Mouse (Mus musculus) naive thymus-derived CD4-positive, alpha-beta T cell, adult 2 months (primary cell): ENCODE results near the gene Gas1.

Experiments used
- DNase-seq: peaks from one replicate; pipeline ENCODE4 v3.0.0-alpha.2; 2011; ENCODE audit warnings: low read depth

Gene Gas1

DNA sequence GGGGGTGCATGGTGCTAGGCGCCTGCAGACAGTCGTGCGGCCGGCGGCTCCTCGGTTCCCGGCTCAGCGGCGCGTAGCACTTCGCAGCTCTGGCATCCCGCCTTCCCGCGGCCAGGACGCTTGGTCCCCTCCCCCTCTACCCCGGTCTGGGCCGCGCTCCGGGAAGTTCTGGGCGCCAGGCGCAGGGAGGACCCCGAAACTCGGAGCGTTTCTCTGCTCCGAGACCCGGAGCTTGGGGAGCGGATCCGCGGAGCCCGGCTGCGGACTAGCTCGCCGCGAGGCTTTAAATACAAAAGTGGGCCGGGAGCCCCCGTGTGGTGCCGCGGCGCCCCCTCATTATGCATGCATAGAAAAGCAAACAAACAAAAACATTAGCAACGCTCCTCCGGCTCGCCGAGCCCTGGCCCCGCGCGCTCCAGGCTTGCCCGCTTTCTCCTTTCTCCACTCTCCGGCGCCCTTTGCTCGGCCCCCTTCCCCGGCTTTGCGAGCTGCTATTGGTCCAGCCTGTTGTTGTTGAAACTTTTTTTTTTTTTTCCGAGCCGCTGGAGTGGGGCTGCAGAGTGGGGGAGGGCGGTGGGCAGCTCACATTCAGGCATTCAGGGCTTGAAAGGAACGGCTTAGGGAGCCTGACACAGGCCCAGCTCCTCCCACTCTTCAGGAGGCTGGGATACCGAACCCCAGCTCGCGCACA lies at the start of gene Gas1:
TSS of gene Gas1 (minus strand) at position 260 of the 691 bp plus-strand sequence.
- DNase-seq: no peak

DNA sequence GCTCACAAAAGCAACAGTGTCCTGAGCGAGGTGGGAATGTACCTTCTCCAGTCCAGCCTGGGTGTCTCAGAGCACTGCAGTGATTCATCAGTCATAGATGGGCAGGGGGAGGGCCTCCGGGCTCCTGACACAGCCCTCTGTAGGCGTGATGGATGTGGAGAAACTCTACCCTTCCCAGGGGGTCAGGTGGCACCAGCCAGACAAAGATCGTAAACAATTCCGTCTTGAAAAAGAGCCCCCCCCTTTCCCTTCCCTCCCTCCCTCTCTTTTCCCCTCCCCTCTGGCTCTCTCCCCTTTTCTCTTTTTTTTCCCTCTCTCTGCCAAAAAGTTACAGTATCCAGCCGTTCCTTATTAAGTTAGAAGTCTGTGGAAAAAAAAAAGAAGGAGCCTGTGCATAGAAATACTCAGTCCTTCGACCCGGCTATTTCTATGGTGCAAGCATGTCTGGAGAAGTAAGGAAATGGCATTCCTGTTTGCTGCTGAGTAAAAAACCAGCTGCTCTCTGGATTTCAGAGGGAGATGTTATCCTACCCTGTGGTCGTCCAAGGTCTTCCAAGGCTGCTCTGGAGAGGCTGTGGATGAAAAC lies 49.2 kb upstream of the Gas1 start:
- no peak for DNase-seq

DNA sequence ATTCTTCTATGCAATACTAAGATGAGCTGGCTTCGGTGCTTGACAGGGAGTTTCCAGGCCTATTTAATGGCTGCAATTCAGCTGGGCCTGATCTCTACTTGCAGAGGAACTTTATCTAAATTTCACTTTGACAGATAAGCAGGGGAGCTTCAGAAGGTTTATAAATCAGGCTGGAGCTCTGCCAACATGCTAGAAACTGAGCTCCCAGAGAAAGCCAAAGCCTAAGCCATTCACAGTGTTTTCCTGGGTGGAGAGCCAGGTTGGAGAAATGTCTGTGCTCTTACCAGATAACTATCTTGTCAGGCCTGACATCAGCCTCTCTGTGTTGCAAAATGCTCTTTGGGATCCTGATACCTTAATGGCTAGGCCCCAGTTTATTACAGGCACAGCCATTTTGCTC lies 48.6 kb upstream of the Gas1 start:
- no peak for DNase-seq

DNA sequence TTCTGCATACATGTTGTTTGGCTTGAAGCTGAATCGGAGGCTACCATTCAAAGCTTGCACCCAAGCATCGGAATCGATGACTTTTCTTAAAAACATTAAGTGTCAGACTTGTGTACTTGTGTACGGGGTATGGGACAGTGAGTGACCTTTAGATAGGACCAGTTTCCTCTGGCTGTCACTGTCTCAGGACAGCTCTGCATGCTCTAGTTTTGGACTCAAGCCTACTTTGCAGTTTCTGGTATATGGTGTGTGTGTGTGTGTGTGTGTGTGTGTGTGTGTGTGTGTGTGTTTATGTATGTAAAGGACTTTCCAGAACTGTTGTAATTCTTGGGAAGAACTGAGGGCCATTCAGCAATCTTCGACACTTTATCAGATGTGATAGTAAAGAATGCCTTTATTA lies 48.1 kb upstream of the Gas1 start:
- no peak for DNase-seq

DNA sequence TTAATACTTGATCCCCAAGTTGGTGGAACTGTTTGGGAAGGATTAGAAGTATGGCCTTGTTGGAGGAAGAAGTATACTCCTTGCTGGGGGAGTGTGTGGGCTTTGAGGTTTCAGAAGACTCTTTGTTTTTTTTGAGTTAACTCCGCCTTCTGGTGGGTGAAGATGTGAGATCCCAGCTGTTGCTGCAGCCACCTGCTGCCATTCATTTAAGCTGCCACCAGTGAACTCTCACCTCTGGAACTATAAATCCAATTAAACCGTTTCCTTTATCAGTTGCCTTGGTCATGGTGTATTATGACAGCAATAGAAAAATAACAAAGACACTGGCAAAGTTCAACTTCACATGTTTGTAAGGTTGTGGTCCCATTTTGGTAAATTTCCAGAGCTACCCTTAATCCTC lies 46.6 kb upstream of the Gas1 start:
- DNase-seq: no peak

DNA sequence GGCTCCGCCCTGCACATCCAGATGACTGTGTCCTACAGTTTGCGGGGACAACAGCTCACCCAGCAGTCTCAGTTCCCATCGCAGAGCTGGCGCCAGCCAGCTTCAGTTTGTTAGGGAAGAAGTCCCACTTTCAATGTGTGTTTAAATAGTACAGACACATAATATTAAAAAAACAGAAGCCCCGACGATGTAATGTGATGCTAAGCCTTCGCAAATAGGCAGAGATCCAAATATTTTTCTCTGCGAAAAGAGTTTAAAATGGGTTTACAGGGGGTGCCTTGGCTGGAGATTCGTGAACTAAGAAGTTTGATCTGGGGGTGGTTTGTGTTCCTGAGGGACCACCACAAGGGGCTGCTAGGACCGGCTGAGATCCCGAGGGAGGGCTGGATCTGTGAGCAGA lies 45.2 kb upstream of the Gas1 start:
- DNase-seq: no peak

DNA sequence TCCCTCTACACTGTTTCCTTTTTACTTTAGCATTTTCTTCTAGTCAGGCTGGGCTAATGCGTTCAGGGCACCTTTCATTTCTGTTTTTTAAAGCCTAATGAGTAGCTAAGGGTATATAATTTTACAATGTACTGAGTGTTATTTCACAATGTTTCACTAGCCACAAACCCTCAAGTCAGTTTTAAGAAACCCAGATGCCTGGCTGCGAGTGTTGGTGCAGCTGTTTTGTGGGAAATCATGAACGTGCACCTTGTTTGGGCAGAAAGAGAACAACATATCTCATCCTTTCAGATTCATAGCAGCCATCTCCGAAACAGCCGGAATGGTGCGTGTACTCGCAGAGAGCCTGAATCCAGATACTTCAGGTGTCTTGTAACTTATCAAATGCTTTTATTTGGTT lies 36.7 kb upstream of the Gas1 start:
- no peak for DNase-seq

DNA sequence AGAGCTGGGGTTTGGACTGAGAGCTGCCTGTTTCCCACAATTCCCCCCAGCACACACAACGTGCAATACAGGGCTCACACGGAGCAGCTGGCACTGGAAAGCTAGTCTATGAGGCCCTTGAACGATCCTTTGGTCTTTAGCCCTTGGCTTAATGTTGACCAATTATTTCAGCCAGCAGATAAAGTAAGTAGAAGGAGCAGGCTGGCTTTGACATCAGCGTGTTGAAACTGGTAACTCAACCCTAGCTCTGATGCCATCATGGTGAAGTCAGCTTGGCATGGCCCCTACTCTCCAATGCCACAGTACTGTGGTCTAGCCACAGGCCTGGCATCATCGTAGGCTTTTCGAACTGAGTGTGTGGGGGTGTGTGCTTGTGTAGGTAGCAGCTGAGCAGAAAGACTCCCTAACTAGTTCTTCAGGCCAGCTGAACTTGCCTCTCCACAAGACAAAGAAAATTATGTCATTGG lies 30.0 kb upstream of the Gas1 start:
- no peak for DNase-seq

DNA sequence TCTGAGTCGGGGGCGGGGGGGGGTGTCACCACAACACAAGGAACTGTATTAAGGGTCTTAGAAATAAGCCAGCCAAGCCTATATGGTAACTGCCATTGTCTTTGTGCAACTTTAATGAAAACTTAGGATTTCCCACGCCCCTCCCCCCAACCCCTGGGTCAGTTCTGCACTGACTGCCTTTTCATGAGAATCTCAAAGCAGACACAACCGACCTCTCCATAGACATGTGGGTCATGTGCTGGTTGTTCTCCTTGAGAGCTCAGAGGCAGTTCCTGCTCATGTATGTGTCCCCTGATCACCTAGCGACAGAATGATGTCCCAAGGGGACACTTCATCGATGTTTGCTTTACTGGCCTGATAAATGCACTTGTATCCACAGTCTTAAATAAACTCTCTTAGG lies 27.6 kb upstream of the Gas1 start:
- no peak for DNase-seq

DNA sequence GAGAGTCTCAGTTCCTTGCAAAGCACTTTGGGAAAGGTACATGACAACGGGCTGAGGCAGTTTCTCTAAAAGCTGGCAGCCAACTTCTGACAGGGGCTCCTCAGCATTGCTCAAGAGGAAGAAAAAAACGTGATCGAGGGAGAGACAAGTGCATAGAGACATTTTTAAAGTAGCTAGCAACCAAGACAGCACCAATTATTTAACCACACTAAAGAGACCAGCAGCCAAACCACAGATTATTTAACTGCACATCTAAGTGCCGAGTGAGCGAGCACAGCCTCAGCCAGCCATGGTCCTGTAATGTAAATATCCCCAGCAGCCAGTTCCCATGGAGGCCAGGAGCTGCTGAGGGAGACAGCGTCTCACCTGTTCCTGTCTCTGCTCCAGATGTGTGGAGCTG lies 16.1 kb upstream of the Gas1 start:
- DNase-seq: no peak

DNA sequence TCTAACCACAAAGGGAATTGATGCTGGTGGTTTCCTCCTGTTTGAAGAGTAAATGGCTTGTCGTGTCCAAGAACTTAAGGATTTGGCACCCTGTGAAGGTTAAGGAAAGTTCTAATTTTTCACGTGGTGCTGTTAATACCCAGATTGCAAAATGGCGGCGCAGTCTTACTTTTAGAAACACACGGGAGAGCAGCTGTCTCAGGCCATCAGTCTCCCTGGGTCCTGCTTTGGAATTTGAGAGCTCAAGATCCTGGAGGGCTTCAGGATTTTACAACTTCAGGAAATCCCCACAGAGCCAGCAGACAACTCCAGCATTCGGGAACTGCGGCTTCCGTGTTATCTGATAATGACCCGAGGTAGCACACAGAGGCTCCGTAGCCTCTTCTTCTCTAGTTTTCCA lies 12.8 kb upstream of the Gas1 start:
- no peak for DNase-seq

DNA sequence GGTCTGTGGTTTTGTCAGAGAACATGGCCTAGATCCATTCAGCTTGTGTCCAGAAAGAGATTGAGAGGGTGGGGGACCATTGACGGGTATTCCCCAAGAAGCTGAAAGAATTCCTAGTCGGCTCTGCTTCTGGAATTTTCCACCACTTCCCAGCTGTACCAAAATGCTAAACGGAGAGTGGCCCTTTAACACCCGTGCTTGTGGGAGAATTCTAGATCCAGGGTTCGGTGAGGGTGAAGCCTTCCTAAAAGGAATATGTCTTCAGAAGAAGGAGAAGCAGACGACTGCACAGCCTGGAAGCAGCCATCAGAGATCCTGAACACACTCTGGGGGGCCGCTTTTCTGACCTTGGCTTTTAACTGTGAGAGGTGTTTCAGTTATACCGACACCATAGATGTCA lies 11.8 kb upstream of the Gas1 start:
- no peak for DNase-seq

DNA sequence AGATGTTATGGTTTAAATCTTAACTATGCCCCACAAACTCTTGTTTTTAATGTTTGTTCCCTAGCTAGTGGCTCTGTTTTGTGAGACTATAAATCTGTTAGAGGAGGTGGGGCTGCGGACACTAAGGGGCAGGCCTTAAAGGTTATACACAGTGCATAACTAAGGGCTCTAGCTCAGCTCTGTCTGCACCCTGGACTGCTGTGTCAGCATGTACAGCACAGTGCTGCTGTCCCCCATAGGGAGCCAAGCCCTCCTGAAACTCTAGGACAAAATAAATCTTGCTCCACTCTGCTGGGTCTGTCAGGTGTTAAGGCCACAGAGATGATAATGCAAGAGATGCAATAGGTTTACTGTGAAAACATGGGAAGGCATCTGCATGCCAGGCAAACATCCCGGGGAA lies 10.1 kb upstream of the Gas1 start:
- no peak for DNase-seq

DNA sequence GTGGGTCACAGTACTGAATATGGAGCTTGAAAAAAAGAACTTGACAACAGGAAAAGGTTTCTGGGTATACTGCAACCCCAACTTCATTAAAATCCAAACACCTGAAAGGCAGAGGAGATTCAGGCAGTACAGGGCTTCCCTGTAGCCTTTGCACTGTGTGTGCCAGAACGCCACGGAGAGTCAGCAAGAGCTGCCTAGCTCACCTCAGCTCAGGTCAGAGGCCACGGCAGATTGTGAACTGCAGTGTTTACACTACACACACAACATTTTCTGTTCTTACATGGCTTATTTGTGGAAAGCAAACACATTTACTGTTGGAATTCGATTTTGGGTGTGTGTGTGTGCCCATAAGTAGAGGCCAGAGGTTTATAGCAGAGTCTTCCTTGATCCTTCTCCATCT lies 5.2 kb upstream of the Gas1 start:
- no peak for DNase-seq

DNA sequence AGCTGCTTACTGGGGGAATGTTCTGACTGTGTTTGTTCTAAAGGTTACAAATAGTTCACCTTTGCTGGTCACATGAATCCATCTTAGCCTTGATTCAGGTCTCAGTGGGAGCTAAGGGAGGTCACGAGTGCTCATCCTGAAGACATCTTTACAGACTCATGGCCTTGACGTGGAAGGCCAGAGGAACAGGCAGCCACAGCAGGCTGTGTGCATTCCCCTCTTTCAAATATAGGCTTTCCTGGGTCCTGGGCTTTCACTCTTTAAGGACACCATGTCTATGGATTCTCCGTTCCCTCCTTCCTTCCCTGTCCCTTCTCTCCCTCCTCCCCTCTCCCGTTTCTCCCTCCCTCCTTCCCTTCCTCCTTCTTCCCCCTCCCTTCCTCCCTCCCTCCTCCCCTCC lies 2.5 kb upstream of the Gas1 start:
- no peak for DNase-seq

DNA sequence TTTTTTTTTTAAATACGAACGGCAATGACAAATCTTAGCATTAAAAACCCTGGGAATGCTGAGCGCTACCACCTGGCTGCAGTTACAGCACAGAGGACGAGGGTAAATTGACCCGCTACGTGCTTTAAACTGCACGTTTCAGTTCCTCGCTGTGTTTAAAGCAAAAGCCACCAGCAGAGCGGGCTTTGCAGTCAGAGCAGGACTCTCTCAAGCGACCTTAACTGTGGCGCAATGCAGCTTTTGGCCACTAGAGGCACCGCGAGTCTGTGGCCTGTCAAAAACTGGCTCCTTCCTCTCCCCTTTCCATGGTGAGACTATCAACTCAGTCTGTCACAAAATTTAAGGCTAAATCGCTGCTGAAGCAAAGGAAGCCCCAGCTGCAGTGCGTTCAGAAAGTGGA lies 1.3 kb upstream of the Gas1 start:
- DNase-seq: no peak

DNA sequence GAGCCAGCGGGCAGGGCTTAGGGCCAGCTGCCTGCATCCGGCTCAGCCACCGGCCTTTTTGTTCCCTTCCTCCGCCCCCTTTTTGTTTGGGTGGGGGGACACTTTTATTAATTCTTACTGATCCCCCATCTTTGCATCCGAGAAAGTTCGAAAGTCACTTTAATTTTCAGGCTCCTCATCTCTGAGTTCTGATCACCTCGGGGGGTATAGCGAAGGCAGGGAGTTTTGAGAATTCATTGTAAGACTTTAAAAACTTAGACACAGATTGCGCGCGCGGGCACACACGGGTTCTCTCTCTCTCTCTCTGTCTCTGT lies 589 bp upstream of the Gas1 start:
- no peak for DNase-seq

DNA sequence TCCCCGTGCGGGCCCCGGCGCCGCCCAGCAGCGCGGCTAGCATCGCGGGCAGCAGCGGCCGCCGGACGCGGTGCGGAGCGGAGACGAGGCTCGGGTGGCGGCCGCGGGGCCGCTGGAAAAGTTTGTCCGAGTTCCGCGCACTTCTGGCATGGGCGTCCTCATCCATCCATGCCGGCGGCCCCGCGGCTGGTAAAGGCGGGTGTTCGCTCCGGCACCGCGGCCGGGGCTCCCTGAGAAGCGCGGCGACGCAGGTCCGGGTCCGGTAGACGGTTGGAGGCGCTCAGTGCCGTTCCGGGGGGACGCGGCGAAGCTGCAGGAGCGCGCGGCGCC lies 424 bp downstream of the Gas1 start:
- no peak for DNase-seq

DNA sequence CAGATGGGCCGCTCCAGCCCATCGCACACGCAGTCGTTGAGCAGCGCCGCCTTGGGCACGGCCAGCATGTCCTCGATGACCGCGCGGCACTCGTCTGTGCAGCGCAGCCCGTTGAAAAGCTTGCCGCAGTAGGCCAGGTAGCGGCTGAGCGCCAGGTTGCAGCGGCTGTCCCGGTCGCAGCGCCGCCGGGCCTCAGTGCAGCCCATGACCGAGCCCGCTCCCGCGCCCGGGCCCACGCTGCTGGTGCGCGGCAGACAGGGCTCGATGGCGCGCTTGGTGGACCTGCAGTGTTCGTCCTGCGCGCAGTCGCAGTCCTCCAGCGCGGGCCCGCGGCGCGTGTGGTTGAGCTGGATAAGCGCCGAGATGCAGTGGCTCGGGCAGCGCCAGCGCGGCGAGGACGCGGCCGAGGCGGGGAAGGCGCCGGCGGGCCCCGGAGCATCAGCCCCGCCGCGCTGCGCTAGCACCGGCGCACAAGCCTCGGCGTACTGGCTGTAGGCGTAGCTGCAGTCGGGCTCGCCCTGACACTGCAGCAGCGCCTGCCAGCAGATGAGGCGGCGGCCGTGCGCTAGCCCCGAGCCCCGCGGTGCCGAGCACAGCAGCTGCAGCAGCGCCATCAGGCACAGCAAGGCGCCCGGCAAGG lies 909 bp downstream of the Gas1 start:
- no peak for DNase-seq

DNA sequence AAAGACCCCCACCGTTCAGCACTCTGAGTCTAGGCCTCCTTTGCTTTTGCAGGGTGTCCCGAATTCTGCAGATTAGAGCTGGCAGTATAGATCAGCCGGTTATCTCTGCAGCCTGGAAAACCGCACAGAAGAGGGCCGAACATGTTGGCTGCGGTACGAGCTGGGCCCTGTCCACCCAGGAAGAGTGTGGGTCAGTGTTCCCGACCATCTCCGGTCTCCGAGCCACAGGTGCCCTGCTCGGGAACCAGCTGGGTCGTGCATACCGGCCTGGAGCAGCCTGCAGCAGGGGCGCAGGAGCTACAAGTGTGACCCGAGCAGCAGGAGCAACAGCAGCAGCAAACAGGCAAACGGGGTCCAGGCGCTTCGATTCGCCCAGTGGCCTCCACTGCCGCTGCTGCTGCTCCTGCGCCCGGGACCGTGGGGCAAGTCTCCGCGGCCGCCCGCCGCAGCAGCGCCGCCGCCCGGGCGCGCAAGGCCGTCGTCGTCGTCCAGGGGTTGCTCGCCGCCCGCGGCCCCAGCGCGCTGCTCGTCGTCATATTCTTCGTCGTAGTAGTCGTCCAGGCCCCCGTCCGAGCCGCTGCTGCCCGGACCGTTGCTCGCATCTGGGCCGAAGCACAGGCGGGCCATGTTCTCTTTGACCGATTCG lies 1.6 kb downstream of the Gas1 start:
- no peak for DNase-seq

DNA sequence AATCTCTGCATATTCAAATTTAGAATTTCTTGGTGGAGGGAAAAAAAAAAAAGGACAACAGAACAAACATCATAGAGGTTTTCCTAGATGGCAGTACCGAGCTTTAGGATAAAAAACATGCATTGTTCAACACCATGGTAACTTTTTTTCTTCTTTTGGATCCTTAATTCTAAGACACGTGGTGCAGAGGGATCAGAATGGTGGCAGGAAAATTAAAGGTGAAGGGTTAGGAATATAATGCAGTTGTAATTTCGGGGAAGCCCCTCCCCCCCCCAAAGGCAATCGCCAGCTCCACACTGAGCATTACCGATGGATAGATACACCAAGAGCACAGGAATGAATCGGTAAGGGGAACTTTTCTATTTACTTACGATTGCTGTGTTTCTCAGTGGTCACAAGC lies 2.2 kb downstream of the Gas1 start:
- DNase-seq: no peak

DNA sequence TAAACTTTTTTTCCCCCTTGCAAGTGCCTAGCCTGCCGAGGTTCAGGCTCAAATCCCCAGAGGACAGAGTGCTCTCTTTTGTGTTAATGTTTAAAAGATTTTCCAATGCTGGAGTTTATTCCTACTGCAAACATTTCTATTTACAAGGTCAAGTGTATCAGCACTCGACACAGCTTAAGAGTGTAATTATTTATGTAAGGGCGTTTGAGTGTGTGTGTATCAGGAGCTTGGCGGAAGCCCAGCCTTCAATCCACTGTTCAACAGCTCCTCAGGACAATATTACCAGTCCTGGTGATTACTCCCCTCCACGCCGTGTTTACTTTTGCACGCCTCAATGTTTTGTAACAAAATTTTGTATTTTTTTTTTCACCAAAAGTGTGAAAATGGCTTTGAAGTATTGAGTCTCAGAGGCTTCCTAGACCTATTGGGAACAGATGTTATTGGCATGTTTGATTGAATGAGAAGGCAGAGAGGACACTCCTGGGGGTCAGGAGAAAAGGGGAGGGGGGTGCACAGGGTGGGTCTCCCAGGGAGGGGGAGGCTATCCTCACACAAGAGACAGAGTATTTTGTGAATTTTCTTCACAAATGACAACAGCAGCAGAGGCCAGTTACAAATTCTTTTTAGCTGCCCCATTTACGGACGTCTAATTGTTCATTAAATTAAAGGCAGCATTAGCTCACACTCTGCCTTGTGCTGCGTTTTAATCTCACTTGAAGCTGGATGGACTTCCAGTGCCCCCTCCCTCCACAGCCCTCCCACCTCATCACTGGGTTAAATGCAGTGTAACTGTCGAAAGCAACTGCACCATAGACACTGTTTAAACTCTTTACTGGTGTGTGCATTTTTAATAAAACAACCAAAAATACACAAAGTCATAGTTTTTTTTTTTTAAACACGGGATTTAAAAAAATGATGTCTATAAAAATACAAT lies 3.3 kb downstream of the Gas1 start:
- DNase-seq: no peak

DNA sequence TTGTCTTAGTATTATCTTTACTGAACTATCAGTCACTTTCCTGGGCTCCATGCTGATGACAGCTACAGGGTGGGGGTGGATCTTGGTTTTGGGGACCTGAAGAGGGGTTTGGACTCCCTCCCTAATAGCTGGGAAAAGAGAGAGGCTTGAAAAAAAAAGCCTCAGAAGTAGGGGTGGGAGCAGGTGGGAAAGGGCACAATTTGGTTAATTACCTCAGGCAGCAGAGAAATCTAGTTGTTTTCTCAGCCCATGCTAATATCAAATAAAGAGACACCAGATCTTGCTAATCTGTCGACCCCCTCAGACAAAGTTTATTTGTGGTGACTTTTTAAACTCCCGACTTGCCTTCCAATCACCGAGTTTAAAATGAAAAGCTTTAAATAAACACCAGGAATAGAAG lies 4.0 kb downstream of the Gas1 start:
- no peak for DNase-seq
